Mouse (Mus musculus): Measurements from ENCODE around the gene Grhpr. TPM values are rescaled to one million over a fixed set of nuclear protein-coding genes. Genes with fewer than 3 reads are reported as not detected.
"Not testable (repeated sequence)": the region's sequence is repeated elsewhere in the genome, so short reads cannot be mapped to it uniquely, and the experiment has no call there.

Gene Grhpr
- polyA plus RNA-seq, 1 experiment = 31.7 TPM

- no peak for DNase-seq (ENCODE audit: extremely low spot score in 1 of 2, low spot score in 1 of 2)
These were observed 7.3 kb upstream of the Grhpr start for GRCm38 (mm10) chr4:44973871-44974270.

GRCm38 (mm10) chr4:44974331-44974730, 6.9 kb upstream of the Grhpr start:
- no peak for DNase-seq (ENCODE audit: extremely low spot score in 1 of 2, low spot score in 1 of 2)

- no peak for DNase-seq (ENCODE audit: extremely low spot score in 1 of 2, low spot score in 1 of 2)
These were observed 5.1 kb upstream of the Grhpr start for GRCm38 (mm10) chr4:44976026-44976615.

- DNase-seq (ENCODE audit: extremely low spot score in 1 of 2, low spot score in 1 of 2) = no peak
These were observed 4.1 kb upstream of the Grhpr start for GRCm38 (mm10) chr4:44976921-44977710.

- DNase-seq (ENCODE audit: extremely low spot score in 1 of 2, low spot score in 1 of 2) = no peak
These were observed 3.0 kb upstream of the Grhpr start for GRCm38 (mm10) chr4:44978175-44978574.

GRCm38 (mm10) chr4:44979794-44980338, 1.3 kb upstream of the Grhpr start:
- DNase-seq (ENCODE audit: extremely low spot score in 1 of 2, low spot score in 1 of 2) = no peak

GRCm38 (mm10) chr4:44981974-44982287, 736 bp downstream of the Grhpr start:
- no peak for DNase-seq (ENCODE audit: extremely low spot score in 1 of 2, low spot score in 1 of 2)

- DNase-seq (ENCODE audit: extremely low spot score in 1 of 2, low spot score in 1 of 2) = no peak
These were observed 1.4 kb downstream of the Grhpr start for GRCm38 (mm10) chr4:44982440-44983130.

GRCm38 (mm10) chr4:44983131-44983740, 2.0 kb downstream of the Grhpr start:
- no peak for DNase-seq (ENCODE audit: extremely low spot score in 1 of 2, low spot score in 1 of 2)

GRCm38 (mm10) chr4:44990560-44990959, 9.4 kb downstream of the Grhpr start:
- no peak for DNase-seq (ENCODE audit: extremely low spot score in 1 of 2, low spot score in 1 of 2)

GRCm38 (mm10) chr4:44992330-44992729, 11.1 kb downstream of the Grhpr start:
- DNase-seq (ENCODE audit: extremely low spot score in 1 of 2, low spot score in 1 of 2) = not testable (repeated sequence)

GRCm38 (mm10) chr4:44993179-44993578, 12.0 kb downstream of the Grhpr start:
- DNase-seq (ENCODE audit: extremely low spot score in 1 of 2, low spot score in 1 of 2) = not testable (repeated sequence)

- no peak for DNase-seq (ENCODE audit: extremely low spot score in 1 of 2, low spot score in 1 of 2)
These were observed 12.7 kb downstream of the Grhpr start for GRCm38 (mm10) chr4:44993847-44994246.

GRCm38 (mm10) chr4:44994776-44995175, 13.6 kb downstream of the Grhpr start:
- no peak for DNase-seq (ENCODE audit: extremely low spot score in 1 of 2, low spot score in 1 of 2)

GRCm38 (mm10) chr4:44998071-44998470, 16.9 kb downstream of the Grhpr start:
- no peak for DNase-seq (ENCODE audit: extremely low spot score in 1 of 2, low spot score in 1 of 2)

- no peak for DNase-seq (ENCODE audit: extremely low spot score in 1 of 2, low spot score in 1 of 2)
These were observed 18.8 kb downstream of the Grhpr start for GRCm38 (mm10) chr4:45000001-45000400.

GRCm38 (mm10) chr4:45005452-45005851, 24.3 kb downstream of the Grhpr start:
- no peak for DNase-seq (ENCODE audit: extremely low spot score in 1 of 2, low spot score in 1 of 2)

GRCm38 (mm10) chr4:45010806-45011415, 29.7 kb downstream of the Grhpr start:
- DNase-seq (ENCODE audit: extremely low spot score in 1 of 2, low spot score in 1 of 2) = no peak

- DNase-seq (ENCODE audit: extremely low spot score in 1 of 2, low spot score in 1 of 2) = peak; percentile 27 to 42
These were observed 30.4 kb downstream of the Grhpr start for GRCm38 (mm10) chr4:45011581-45012104.
